Mouse (Mus musculus) left cerebral cortex, adult 8-10 months (tissue): Measurements from ENCODE around the gene Unc13c. TPM values are rescaled to one million over a fixed set of nuclear protein-coding genes. Genes with fewer than 3 reads are reported as not detected.
A peak's percentile ranks its signal among the peaks of the same experiment; 100 is the strongest.

Experiments used
- DNase-seq, 2 experiments: peaks; one replicate each; pipeline ENCODE4 v3.0.0; 2022; ENCODE audit warnings: low spot score in 2 of 2
- total RNA-seq, 4 experiments: library from RNA; stranded (reverse); gene quantifications; 2 replicates each; pipeline ENCODE4 v1.2.4; 2022

Gene Unc13c
- 10 to 100 TPM; 30.6 to 38.9 (median 34.4) TPM for total RNA-seq

DNA sequence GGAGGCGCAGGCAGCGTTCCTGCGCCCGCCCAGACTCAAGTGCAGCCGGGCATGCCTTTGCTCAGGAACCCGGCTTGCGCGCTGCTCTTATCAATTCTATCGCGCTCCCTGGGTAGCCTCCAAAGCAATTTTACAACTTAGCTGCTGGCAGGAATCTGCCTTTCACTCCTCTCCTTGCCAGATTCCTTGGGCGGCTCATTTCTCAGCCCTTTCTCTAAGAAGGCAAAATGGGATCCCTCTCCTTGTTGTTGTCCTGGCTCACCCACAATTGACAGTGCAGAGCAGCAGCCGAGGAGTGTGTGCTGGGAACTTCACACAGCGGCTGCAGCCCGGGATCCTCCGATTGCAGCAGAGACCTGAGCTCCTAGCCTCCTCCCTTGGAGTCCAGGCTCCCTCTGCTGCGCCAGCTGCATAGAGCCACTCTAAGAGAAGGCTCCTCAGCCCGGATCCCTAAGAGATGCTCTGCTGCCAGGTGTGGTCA is at the start of gene Unc13c:
Unc13c (minus strand) TSS at position 326 of the 481 bp plus-strand sequence.
- DNase-seq, result peak; percentile 29 to 35

DNA sequence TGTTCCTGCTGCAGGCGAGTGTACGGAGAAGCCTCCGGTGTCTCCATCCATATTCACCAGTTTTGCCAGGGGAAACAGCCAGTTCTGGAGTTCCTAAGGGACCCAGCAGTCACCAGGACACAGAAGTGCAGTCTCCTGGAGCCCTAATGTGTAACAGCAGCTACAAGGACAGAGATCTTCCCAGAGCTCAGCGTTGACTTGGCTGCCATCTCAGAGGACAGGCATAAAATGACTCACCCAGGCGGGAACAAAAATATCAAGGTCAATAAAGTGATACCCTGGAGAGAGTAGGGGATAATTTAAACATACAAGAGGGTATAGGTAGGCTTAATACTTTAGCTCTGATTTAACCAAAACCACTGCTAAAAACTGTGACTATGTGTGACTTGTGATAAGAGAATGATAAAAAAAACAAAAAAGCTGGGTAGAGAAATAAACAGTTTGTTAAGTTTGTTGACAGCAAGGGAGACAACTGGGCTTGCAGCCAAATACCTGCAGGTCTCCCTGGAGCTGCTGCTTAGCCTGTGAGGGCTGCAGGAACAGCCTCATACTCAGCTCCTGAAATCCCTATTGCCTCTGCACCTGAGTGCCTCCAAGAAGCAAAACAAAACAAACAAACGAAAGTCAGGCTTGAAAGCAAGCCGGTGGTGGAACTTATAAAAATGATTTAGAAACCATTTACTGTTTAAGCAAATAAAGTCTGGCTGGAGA is 39.4 kb upstream of the Unc13c start:
- no peak for DNase-seq

DNA sequence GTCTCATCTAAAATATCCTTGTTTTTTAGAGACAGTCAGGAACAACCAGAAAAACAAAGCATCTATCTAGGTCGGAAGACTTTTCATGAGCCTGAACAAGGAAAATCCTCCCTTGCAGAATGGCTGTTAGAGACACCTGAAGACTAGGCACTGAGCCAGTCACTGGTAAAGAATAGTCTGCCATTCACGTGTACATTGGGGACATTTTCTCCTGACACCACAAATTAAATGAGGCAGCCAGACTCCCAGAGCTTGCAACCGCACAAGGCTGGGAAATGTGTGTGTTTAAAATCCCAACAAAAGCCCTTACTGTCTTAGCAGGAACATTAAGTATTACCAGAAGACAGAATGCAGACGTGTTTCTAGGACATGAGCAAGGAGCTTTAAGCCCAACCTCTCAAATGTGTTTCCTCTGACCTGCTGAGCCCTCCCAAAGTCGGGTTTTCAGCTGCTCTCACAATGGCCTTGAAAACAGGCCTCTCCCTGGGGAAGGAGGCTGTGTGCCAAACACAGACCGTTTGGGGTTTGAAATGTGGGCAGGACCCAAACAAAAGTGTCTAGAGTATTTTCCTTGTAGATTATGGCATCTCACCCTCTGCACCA is 33.7 kb upstream of the Unc13c start:
- no peak for DNase-seq

DNA sequence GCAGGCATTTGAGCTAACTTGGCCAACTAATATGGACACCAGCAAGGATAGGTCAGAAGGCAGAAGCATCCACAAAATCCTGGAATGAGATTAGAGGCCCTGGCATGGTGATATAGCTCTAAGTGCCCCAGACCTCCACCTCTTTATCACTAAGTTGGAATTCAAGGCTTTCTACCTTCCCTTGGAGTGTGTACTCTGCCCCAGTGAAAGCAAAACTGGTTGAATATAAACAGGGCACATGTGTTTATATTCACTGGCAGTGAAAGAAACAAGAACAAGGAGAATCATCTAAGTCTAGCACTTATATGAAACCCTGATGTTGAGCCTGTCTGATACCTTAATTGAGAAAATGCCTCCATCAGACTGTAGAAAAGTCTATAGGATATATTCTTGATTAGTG is 19.3 kb upstream of the Unc13c start:
- no peak for DNase-seq

DNA sequence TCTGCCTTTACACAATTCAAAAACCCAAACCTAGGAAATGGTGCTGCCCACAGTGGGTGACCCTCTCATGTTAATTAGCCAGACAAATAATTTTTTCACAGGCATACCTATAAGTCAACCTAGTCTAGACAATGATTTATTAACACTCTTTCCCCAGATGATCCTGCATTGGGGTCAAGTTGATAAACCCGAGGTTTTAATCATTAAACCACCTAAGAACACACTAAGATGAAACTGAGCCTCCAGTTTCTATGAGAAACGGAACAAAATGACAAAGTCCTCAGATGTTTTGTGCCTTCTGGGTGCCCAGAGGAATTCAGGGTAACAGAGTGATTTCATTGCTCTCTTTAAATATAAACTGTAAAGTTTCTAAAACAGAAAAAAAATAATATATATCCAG is 18.5 kb upstream of the Unc13c start:
- no peak for DNase-seq

DNA sequence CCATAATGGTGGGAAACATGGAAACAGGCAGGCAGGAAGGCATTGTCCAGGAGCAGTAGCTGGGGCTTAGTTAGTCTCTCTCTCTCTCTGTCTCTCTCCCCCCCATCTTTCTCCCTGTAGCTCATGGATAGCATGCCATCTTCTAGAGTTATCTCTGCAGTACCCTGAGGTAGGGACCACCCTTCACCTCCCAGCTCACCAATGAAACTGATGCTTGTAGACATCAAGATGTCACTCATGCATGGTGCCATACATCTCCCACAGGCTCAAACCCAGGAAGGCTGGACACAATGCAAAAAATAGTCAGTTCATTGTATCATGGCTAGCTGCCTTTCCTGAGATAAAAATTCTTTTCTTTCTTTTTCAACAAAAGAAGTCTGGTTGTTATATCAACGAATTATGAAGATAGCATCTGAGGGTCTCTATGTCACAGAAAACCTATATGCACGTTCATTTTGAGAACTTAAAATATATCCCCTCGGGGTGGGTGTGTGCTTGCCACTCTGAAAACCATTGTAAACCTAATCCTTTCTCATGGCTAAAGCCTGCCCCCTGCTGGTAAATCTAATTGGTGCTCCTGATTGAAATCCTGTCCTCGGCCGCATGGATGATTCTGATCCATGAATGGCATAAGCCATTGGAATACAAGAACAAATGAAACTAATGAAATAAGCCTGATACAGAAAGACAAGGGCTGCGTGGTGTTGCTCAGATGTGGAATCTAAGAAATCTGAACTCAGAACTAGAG is 14.0 kb upstream of the Unc13c start:
- DNase-seq, result peak; percentile 23 to 47

DNA sequence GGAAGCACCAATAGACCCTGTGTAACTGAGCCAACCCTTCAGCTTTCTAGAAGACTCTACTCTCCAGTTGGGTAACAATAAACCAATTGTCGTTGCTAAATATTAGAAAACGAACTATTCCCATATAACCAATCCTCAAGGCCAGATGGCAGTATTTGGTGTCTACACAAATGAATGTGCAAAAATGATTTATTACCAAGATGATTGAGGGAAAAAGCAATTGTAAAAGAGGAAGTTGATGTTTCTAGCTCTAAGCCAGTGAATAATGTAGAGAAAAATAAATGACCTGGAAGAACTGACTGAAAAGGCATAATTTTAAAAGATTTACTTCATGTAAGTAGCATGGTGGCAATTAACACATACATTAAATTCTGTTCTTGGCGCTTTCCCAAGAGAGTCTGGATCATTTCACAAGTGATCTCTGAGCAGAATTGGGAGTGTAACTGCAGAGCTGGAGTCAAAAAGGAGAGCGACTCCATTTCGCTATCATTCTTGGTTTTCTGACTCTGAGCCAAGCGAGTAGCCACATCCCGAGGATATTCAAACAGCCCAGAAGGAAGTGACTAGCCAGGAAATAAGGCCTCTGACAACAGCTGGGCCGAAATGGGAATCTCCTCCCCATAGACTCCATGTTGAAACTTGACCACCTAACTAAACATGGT is 3.7 kb upstream of the Unc13c start:
- DNase-seq, result no peak

DNA sequence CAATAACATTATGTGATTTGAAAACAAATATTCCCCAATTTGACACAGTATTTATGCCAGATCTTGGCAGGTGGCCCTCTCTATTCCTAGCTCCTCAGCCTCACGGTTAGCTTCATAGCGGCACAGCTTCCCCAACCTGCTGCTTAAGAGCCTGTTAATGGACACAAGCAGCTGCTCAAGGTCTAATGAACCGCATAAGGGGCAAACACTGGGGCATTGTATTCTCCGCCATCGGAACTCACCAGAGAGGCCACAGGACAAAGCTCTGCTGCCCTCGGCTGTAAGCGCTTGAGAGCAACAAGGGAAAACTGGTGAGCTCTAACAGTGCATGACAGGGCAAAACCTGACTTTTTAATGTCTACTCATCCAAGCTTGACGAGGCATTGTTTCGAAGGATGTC is 2.0 kb upstream of the Unc13c start:
- no peak for DNase-seq

DNA sequence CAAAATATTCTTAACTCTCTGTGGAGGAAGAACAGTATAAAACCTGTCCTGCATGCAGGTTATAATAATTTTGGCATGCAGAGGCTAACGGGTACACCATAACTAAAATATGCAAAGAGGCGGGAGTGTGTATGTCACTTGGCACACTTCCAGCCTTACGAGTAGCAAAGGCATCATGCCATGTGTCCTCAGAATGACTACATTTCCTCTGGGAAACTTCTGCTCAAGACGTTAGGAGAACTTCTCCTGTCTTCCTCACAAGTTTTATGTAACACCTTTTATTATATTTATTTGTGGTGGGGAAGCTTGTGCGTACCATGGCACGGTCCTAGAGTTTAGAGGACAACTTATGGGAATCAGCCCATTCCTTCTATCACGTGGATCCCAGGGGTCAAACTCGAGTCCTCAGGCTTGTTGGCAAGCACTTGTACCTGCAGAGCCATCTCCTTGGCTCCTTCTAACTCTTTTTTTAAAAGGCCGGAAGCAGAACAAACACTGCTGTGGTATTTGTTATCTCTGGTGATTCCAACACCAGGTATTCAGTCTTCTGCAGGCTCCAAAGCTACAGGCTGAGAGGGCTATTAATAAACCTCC is 3.3 kb downstream of the Unc13c start:
- DNase-seq, result no peak

DNA sequence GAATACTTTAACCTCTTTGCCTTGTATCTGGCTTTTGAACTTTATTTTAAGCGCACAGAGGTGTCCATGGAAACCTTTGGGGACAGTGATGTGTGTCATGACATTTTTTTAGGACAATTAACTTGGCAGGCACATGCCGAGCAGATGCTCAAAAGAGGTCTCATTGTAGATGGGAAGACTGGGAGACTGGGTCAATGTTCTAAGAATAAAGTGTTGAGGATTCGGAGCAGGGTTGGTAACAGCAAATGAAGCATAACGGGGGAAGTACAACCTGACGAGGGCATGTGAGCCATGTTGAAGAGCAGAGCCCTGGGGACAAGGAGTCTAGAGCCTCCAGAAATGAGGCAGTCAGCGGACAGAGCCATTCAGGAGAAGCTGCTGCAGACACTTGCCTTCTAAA is 6.3 kb downstream of the Unc13c start:
- DNase-seq, result no peak

DNA sequence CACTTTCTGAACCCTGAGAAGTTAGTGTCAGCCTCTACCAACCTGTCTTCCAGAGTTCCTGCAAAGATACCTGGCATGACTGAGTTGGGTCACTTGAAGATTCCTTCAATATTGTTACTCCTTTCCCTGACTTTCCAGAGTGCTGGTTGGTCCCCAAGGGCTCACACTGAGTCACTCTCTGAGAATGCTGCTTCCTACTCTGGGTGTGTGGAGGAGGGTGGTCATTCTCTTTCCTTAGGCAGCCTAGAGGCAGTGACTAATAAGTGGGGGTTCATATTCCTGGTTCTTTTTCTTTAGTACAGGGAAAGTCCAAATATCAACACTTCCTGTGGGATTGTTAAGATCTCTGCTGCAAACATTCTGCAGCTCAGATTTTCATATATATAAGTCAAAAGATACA is 16.4 kb downstream of the Unc13c start:
- DNase-seq, result no peak

DNA sequence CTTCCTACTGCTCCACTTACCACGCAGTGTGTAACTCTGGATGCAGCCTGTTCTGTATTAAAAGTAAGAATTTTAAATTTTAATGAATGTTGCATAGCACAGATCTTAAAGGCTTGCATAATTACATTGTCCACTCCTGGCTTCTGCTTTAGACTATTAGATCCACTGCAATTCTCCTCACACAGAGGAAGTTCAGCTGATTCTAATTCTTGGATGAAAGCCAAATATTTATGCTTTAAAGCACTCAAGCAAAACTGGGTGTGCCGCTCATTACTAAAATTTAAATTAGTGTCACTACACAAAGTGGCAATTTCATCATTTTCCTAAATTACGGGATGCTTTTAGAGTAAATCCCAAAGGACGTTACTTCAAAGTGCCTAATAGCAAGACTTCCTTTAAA is 17.2 kb downstream of the Unc13c start:
- DNase-seq, result no peak

DNA sequence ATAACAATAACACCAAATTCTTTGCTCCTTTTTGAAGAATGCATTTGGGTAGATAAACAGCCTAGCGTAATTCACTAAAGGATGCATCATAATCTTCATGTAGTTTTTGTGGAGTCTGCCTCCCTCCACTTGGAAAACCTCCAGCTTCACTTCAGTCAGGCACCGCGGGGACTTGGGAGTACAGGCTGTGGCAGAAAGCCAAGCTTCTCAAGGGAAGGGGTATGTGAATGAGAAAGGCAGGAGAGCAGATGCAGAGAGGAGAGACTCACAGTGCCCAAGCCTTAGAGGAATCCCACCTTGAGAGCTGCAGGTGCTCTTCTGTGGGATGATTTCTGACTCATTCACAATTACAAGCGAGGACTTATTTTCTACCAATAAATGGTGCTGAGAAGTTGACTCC is 33.9 kb downstream of the Unc13c start:
- no peak for DNase-seq

DNA sequence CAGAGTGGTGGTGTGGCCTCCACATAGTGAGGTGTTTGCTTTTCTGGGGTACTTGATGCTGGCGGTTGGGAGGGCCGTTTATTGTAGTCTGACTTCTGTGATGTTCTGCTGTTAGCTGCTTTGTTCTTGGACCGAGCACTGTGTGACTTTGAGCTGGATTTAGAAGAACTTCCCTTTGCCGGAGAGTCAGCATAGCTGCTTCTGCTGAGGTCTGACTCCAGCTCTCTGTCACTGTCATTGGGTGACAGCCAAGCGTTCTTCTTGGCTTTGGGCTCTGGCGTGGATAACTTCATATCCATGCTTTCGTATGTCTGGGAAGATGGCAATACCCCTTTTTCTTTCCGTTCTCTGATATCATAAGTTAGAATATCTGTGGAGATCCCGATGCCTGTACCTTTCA is 36.8 kb downstream of the Unc13c start:
- no peak for DNase-seq

DNA sequence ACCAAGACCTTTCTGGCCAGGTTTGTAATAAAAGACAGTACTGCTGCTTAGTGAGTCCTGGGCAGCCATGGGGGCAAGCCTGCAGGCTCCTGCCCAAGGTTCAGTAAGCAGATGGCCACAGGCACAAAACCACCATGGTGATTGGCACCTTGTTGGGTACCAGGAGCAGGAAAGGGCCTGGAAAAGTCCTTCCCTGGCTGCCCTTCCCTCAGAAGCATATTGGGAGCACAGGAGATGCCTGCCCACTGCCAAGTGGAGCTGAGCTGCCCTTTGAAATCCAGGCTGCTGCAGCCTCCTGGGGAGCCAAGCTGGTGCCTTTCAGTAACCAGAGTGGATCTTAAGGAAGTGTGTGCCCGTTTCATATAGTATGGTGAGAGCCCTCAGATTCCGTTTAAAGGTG is 41.5 kb downstream of the Unc13c start:
- DNase-seq, result no peak

DNA sequence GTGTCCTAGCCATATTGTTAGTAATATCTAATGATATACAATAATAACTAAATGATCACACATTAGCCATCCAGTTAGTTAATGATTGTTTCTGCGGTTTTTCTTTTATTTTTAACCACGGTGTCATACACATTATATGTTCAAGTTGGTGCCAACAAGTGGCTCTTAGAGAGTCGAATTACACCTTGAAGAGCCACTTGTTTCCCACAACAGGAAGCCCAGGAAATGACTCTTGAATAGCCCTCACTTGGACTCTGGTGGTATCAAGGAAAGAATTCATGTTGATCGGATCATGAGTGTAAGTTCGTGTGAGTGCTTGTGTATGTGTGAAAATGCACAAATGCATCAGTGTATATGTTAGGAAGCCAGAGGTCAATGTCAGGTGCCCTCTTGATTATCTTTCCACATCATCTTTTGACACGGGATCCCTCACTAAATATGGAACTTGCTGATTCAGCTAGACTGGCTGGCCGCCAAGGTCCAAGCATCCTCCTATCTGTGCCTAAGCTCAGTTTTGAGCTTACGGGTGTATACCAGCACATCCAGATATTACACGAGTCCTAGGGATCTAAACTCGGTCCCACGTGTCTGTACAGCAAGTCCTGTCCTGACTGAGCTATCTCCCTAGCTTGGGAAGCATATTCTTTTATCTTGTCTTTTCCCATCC is 46.2 kb downstream of the Unc13c start:
- DNase-seq, result no peak

DNA sequence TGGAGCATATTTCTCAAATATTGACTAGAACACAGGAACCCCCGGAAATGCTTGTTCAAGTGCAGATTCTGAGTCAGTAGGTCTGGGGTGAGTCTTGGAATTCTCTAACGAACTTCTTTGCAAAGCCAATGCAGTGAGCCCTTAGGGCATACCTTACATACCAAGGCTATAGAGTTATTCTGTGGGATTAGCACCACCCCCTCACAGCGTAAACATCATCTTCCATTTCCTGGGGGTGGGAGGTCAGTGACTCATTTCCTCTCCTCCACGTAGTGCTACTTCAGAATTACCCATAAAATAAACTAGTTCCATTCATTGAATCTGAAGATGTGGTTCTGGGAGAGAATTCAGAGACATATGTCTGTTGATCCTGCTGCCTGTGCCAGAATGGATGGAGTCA is 62.8 kb downstream of the Unc13c start:
- DNase-seq, result no peak

DNA sequence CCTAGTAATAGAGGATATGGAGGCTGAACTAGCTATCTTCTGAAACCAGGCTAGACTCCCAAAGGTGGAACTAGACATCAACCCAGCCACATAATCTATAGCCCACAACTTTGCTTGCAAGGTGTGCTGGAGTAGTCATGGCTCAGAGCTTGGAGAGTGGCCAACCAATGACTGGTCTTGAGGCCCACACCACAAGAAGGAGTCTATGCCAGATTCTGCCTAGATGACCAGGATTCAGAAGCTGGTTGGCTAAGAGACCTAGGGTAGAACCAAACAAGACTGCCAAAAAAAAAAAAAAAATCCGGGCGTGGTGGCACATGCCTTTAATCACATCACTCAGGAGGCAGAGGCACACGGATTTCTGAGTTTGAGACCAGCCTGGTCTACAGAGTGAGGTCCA is 70.2 kb downstream of the Unc13c start:
- no peak for DNase-seq

DNA sequence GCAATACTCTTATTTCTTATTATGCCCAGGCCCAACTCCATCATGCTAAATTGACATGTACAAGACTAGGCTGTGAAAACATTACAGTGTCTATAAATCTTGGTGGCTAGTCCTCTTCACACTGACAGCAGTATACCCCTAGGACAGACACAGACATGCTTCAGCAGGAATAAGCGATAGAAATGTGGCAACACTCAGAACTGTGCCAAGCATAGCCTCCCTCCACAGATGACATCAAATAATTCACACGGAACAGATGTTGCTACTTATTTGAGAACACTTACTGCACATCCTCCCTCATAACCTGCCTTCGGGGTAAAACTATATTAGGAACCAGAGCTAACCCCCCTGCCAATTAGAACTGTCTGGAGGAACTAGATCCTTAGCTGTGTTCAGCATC is 72.6 kb downstream of the Unc13c start:
- peak in 1 of 2 experiments; percentile 8 for DNase-seq

DNA sequence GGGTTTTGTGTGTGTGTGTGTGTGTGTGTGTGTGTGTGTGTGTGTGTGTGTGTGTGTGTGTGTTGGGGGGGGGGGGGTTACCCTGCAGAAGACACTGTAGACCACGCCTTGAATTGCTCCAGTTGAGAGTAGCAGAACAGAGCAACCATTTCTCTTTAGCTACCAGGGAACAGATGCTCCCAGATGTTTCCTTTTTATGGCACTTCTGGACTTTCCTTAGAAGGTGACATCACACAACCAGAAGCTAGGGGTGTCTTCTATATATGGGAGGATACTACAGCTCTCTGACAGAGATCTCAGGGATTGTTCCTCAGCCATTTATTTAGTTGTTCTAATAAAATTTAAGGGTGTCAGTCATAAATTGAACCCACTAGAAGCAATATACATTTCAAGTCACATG is 85.2 kb downstream of the Unc13c start:
- no peak for DNase-seq

DNA sequence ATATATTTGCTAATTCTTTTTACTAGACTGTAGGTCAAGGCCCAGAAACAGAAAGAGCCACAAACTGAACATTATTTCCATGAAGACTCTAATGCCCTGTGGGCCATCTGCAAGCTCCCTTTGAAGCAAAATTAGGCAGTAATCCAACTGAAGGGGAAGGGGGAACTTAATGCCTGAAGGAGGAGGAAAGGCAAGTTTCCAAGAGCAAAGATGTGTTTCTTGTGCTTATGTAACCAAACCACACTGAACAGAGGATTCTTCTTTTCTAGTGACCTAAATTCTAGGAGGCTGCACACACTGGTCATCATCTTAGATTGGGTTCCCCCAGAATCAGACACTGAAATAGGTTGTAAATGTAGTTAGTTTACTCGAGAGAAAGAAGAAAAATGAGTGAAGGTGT is 85.6 kb downstream of the Unc13c start:
- DNase-seq, result no peak
